Mouse (Mus musculus) lung, postnatal 10 days (tissue): Measurements from ENCODE around the gene Cptp.

Source experiments
- DNase-seq: peaks from one replicate; pipeline ENCODE4 v3.0.0; 2021

Cptp gene

DNA sequence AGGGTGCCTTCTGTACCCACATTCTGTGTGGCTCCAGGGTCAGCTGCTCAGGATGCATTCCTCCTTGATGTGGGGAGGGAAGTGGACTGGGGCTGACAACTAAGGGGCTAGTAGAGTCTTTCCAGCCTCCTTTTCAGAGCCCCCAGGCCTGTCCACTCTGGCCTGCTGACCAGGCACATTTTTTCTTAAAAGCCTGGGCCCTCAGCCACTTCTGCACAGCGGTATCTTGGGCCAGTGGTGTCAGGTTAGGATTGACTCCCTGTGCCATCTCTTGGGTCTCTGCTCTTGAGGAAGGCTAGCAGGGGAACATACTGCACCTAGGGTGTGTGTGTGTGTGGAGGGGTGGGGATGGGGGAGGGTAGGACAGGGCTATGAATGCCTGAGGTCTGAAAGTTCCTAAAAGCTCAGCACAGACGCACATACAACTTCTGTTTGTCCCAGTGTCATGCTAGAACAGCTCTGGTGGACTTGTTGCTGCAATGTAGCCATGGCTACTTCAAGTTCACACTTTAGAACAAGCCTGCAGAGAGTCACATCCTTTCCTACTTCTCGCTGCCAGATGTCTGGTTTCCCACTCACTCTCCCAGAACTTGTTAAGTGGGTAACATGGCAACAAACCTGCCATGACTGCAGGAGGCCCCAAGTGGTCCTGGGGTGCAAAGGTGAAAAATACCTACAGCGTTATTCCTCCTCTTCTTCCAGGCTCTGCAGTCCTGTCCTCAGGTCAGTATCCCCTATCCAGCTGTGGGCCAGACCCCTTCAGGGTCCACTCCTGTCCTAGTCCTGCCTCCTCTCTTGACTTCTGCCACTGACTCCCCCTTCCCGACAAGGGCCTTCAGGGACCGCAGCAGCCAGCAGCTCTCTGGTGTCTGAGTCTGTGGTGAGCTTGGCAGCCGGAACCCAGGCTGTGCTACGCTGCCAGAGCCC lies 28.9 kb downstream of the Cptp start:
- peak; percentile 30 for DNase-seq

DNA sequence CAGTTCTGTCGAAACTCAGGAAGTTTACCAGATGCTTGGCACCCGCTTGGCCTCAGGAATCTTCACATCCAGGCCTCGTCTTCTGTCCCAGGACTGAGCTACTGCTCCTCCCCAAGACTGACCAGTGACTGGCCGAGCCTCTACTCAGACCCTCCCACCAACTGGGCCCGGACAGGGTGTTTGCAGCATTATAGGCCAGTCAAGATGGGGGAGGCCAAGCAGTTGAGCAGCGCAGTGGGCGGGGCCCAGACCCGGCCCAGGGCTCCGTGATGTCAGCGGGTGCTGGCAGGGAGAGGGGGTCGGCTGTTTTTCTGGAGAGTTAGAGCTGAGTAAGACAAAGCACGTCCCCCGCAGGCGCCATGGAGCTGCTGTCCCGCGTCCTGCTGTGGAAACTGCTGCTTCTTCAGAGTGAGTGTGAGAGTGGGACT lies 29.7 kb downstream of the Cptp start, which contains the start of gene Mxra8:
Gene Mxra8, plus strand, starts transcription at position 198 of the 428 bp plus-strand sequence.
- peak; percentile 97 for DNase-seq

DNA sequence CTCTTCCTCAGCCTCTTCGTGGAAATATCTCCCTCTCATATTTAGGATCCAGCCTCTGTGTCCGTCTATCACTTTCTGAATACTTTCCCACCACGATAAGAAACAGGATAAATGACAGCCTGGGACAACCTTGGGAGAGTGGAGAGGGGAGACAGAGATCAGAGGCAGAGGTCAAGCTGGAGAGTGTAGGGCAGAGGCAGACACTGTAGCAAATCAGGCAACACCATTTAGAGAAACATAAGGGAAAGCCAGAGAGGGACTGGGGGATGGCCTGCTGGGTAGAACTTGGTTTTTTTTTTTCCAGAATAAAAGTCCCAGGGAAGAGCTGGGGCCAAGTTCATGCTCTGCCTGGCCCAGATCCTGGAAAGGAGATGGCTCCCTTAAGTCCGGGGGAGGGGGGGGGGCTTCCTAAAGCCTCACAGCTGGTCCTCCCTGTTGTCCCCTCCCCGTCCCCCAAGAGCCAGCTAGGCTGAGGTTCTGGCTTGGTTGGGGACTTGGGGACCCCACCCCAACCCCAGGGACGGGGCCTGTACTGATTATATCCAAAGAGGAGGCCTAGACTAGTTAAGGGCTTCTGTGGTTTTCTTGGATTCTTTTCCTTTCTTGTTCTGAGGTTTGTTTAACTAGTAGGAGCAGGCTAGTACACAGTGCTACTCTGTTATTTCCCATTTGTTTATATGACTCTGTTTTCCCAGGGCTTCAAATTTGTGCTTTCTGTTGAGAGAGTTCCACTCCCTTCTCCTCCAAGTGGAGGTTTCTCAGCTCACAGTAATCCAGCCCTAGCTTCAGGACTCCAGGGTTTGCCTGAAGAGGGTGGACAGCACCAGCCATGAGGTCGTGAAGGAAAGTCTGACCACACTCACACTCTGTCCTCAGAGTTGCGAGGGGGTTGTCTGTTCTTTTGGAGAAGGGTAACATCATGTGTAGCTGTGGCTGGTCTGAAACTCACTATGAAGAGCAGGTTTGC lies 30.8 kb downstream of the Cptp start:
- peak; percentile 79 for DNase-seq

DNA sequence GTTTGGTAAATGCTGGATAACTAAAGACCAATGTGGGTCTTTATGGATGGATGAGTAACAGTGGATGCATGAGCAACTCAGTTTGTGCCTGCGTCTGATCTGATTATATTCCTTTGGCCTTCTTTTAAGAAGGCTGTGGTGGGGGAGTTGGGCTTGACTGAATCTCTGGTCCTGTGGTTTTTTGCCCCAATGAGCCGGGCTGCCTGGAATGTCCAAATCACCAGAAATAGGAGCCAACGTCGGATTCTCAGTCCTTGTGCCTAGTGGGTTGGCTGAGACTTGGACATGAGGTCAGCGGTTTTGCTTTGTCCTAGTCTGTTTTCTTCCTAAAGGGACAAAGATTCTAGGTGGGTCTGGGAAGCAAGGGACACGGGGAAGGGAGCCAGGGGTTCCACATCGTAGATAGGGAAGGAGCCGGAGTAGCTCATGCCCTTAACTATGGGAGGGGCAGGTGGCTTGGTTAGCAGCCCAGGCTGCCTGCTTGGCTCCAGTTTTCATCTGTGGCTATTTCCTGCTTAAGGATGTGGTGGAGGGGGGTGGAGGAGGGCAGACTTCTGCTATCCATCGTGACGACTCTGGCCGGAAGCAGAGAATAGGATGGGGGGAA lies 31.7 kb downstream of the Cptp start:
- DNase-seq, result peak; percentile 81

DNA sequence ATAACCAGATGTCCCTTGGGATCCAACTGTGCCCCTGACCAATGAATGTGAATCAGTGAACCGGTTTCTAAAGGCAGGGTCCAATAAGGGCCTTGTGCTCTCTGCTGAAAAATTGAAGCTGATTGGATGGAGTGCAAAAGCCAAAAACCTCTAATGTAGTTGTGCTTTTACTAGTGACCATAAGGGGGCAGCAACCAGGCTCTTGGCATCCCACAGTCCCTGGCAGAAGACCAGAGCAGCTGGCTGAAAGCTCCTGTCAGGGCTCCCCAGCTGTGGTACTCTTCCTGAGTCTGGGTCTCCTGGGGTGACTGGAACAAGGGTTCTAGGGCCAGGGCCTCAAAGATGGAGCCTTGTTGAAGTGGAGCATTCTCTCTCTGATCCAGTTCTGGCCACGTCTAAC lies 35.4 kb downstream of the Cptp start:
- peak; percentile 92 for DNase-seq

DNA sequence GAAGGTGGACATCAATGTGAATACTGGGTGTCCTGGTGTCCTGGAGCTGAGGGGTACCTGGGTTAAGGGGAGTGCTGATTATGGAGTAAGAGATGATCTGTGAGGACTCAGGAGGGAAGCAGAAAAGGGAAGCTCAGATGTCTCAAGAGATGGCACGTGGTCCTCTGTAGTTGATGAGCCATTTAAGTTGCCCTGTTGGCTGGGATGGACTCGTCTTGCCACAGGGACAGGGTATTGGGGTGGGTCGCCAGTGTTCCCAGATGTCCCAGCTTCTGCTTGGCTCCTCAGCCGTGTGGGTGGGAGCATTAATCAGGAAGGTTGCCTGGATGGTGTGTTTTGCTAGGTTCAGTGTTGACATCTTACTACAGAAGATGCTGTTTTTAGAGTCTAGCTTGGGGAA lies 36.0 kb downstream of the Cptp start:
- DNase-seq, result no peak

DNA sequence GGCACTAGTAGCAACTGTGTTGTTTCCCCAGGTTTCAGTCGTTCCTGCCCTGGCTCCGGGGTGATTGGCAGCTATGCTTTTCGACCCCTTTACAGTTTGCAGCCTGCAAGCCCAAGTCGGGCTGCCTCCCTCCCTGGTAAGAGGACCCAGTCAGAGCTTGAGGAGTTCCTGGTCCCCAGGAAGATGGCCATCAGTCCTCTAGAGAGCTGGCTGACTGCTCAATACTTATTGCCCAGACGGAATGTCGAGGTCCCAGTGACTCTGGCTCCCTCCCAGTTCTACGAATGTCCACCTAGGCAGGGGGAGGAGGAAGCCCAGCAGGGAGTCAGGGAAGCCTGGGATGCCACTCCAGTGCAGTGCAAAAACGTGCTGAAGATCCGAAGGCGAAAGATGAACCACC lies 36.9 kb downstream of the Cptp start:
- no peak for DNase-seq

DNA sequence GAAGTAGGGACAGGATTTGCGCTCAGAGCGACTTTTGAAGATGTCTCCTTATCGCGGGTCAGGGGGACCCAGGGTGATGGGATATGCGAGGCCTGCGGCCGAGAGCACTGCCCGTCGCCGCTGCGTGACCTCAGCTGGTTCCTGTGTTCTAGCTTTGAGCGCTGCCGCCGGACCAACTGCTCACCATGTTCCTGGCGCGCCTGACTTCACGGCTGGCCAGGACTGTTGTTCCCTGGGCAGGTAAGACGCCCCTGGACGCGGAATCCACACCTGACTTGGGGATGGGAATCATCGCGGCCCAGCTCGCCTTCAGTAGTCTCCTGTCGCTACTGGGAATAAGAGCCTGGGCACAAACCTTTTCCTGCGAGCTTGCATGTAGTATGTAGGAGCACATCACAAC lies 37.4 kb downstream of the Cptp start:
- DNase-seq, result no peak

DNA sequence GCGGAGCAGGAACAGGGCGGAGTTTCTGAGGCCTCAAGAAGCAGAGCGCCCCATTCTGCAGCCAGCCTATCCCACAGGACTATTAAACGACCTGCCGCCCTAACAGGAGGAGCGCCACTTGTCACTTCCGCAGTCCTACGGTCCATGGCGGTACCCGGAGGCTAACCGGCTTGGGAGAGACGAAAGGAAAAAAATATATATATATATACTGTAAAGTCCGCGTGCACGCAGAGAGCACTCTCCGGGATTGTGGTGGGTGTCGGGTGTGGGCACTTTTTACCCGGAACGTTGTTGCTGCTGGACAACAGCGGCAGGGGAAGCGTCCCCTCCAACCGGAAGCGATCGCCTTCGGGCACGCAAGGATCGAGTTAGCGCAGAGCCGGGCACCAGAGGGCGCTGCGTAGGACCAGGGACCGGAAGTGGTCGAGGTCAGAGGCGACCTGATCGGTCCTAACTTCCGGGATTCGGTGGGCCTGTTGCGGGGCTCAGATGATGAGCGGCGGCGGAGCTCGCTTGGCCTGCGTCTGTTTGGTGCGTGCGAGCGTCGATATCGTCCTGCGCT lies 38.0 kb downstream of the Cptp start, which contains the start of gene Aurkaip1:
Gene Aurkaip1, plus strand, starts transcription at position 68 of the 562 bp plus-strand sequence.
- DNase-seq, result peak; percentile 98

DNA sequence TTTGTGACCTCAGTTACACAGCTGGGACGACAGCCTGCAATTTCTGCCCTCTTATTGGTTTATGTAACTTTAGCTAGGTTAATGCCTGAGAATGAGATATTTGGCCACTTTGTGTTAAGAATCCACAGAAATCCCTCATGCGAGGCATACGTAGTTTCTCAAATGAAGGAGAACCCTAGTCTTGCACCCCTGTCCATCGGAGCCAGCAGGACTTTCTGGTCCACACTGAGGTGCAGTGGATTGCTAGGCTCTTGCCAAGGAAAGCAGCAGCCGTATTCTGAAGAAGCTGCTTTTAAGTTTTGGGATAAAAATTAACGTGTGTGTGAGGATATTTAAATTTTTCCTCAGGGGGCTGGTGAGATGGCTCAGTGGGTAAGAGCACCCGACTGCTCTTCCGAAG lies 38.6 kb downstream of the Cptp start:
- no peak for DNase-seq

DNA sequence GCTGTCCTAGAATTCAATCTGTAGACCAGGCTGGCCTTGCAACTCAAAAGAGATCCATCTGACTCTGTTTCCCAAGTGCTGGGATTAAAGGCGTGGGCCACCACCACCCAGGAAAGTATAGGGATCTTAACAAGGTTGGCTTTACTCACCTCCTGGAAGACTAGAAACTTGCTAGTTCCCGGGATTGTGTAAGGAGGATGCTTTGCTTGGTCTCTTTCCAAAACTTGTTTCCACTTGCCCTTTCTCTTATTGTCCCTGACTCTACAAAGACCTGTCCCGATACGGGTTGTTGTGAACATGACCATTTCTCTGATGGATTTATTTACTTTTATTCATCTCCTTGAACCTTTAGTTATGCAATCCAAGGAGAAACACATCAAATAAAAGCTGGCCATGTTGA lies 39.4 kb downstream of the Cptp start:
- no peak for DNase-seq

DNA sequence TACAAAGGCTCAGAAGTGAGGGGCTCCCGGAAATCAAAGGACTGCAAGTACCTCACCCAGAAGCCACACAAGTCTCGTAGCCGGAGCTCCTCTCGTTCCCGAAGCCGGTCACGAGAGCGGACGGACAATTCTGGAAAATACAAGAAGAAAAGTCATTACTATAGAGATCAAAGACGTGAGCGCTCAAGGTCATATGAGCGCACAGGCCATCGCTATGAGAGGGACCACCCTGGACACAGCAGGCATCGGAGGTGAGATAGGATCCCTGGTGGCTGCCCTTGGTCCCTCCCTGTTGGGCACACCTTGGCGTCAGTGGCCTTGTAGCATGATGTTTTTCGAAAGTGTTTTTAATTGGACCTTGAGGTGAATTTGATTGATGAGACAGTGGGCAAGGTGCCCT lies 45.8 kb downstream of the Cptp start:
- no peak for DNase-seq

DNA sequence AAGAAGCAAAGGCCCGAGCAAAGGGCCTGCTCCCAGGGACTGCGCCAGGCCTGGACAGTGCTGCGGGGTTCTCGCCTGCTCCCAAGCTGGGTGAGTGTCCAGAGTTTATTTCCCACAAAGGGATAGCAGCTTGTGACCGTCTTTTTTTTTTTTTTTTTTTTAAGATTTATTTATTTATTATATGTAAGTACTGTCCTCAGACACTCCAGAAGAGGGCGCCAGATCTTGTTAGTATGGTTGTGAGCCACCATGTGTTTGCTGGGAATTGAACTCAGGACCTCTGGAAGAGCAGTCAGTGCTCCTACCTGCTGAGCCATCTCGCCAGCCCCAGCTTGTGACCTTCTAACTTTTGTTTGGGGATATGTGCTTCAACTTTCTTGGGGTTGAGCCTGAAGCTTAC lies 48.2 kb downstream of the Cptp start:
- peak; percentile 56 for DNase-seq

DNA sequence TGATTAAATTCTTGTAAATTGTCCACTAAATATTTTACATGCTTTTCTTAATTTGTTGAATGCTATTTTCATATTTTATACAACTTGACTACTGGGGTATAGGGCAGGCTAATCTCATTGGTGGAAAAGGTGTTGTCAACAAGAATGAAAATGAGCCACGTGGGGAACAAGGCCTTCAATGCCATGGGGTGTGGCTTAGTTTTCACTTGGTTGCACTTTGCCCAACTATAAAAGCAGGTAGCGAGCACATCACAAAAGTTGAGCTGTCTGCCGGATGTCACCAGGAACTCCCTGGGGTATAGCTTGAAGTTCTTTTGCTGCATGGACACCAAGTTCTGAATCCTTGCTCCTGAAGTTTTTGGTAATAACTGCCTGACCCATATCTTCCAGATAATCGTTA lies 51.7 kb downstream of the Cptp start:
- DNase-seq, result no peak
